Mouse (Mus musculus) heart, postnatal 0 days (tissue): ENCODE measurements around the gene Txndc8. TPM values are rescaled to one million over a fixed set of nuclear protein-coding genes. Genes with fewer than 3 reads are reported as not detected.

Experiments used
- ATAC-seq: fragments of 200-750 bp; cut with Nextera tagmentation; 2 replicates; pipeline ENCODE4 v1.8.0; 2017; ENCODE audit warnings: low read depth, moderate number of reproducible peaks, moderate library complexity; ENCODE audit not compliant: insufficient read depth
- DNase-seq: peaks from one replicate; pipeline ENCODE4 v3.0.0-alpha.2; 2016; ENCODE audit warnings: low spot score
- H3K27ac ChIP-seq: fragments of 300-500 bp; sonication (generic); 2 replicates; pipeline ENCODE4 v1.5.1; 2014; ENCODE audit warnings: low read depth, mild to moderate bottlenecking
- H3K27me3 ChIP-seq: fragments of 300-500 bp; sonication (generic); 2 replicates; pipeline ENCODE4 v1.6.1; 2014; ENCODE audit warnings: low read length, mixed read lengths; ENCODE audit not compliant: control insufficient read depth, insufficient read depth
- H3K36me3 ChIP-seq: fragments of 300-500 bp; sonication (generic); replicated peaks from 2 replicates; pipeline ENCODE4 v1.6.1; 2014; ENCODE audit warnings: low read length, mixed read lengths; ENCODE audit not compliant: control insufficient read depth, insufficient read depth
- H3K4me1 ChIP-seq: fragments of 300-500 bp; sonication (generic); 2 replicates; pipeline ENCODE4 v1.6.1; 2014; ENCODE audit warnings: antibody characterized with exemption; ENCODE audit not compliant: control insufficient read depth, insufficient read depth
- H3K4me2 ChIP-seq: fragments of 300-500 bp; sonication (generic); 2 replicates; pipeline ENCODE4 v1.6.1; 2014; ENCODE audit warnings: low read depth, mild to moderate bottlenecking, low read length, moderate library complexity
- H3K4me3 ChIP-seq: fragments of 300-500 bp; sonication (generic); 2 replicates; pipeline ENCODE4 v1.5.1; 2014; ENCODE audit warnings: low read depth, low read length
- H3K9ac ChIP-seq: fragments of 300-500 bp; sonication (generic); replicated peaks from 2 replicates; pipeline ENCODE4 v1.6.1; 2014; ENCODE audit warnings: low read depth, low read length, mixed read lengths
- H3K9me3 ChIP-seq: fragments of 300-500 bp; sonication (generic); replicated peaks from 2 replicates; pipeline ENCODE4 v1.6.1; 2016; ENCODE audit warnings: low read length; ENCODE audit not compliant: control insufficient read depth
- CTCF ChIP-seq: IDR thresholded peaks from 2 replicates; pipeline ENCODE4 v1.5.1; 2016; ENCODE audit warnings: antibody characterized with exemption, control low read depth, low read depth
- EP300 ChIP-seq: IDR thresholded peaks from 2 replicates; pipeline ENCODE4 v1.6.1; 2016; ENCODE audit warnings: antibody characterized with exemption, low read depth
- WGBS: fragments of 180-500 bp; shearing (Covaris S2); extraction: QIAGEN DNeasy Blood & Tissue Kit; methylation state at CpG from one replicate; pipeline ENCODE4 v1.1.7; 2014; 5-methylcytosine and 5-hydroxymethylcytosine counted together
- polyA plus RNA-seq: library from polyadenylated mRNA; unstranded; fragments of >200 nt; fragmentation: Nextera tagmentation; extraction: Ambion mirVana; gene quantifications from 2 replicates; pipeline ENCODE4 v1.2.1, GENCODE M21; 2015
- total RNA-seq: library from RNA; depleted of rRNA; stranded (reverse); fragments of >200 nt; gene quantifications from 2 replicates; pipeline ENCODE4 v1.2.3, GENCODE M21; 2014; ENCODE audit warnings: low replicate concordance

Txndc8 gene
- total and polyA plus RNA-seq, 2 experiments from 2014 or later: not detected

GRCm38 (mm10) chr4:57956029-57956960, 52.6 kb downstream of the Txndc8 start, which contains the start of gene Txn1:
Gene Txn1, minus strand, starts transcription at chr4:57956411.
- H3K4me3 ChIP-seq: peak within 1 kb of the TSS; percentile 87
- no peaks in the 10 kb centered on the region for H3K9me3 ChIP-seq
- TF ChIP-seq EP300 (peak; percentile 80; the same call in 1 of the 2 replicates), CTCF (no peak)
- WGBS: under 1% methylated on average over 71 of the region's 71 CpGs
- peaks cover 6% of the 10 kb centered on the region for H3K36me3 ChIP-seq
- peak within 1 kb of the TSS; percentile 82 for H3K9ac ChIP-seq
- ATAC-seq (peak; percentile 98), DNase-seq (peak; percentile 99)
- peaks cover 18% of the 10 kb centered on the region for H3K4me1 ChIP-seq
- no peaks in the 10 kb centered on the region for H3K27me3 ChIP-seq
- H3K4me2 ChIP-seq: peak within 1 kb of the TSS; percentile 83
- peak within 1 kb of the TSS; percentile 90 for H3K27ac ChIP-seq

- H3K9ac ChIP-seq: peak overlapping the region; percentile 82
- ATAC-seq: no peak
- peak overlapping the region; percentile 90 for H3K27ac ChIP-seq
- H3K4me2 ChIP-seq: peak overlapping the region; percentile 83
- H3K4me1 ChIP-seq: peaks cover 18% of the 10 kb centered on the region
- peaks cover 13% of the 10 kb centered on the region for H3K36me3 ChIP-seq
- H3K27me3 ChIP-seq: no peaks in the 10 kb centered on the region
- peak; percentile 44 for DNase-seq
- peak overlapping the region; percentile 87 for H3K4me3 ChIP-seq
- under 1% methylated on average over 25 of the region's 25 CpGs for WGBS
- TF ChIP-seq EP300 (no peak; the same call in 1 of the 2 replicates), CTCF (no peak)
- no peaks in the 10 kb centered on the region for H3K9me3 ChIP-seq
These were observed 53.4 kb downstream of the Txndc8 start for GRCm38 (mm10) chr4:57955544-57955958.

- DNase-seq (no peak), ATAC-seq (no peak)
- Histone ChIP-seq H3K4me2 (peak overlapping the region; percentile 83), H3K9me3 (no peaks in the 10 kb centered on the region), H3K4me1 (peaks cover 18% of the 10 kb centered on the region), H3K36me3 (peaks cover 19% of the 10 kb centered on the region), H3K4me3 (peak overlapping the region; percentile 87), H3K27me3 (no peaks in the 10 kb centered on the region), H3K27ac (peak overlapping the region; percentile 90), H3K9ac (peak overlapping the region; percentile 82; the same call in 1 of the 2 replicates)
- WGBS: 69% methylated on average over 8 of the region's 8 CpGs
- TF ChIP-seq CTCF (no peak), EP300 (no peak)
These were observed 53.9 kb downstream of the Txndc8 start for GRCm38 (mm10) chr4:57954991-57955390.

GRCm38 (mm10) chr4:57954580-57954979, 54.3 kb downstream of the Txndc8 start:
- no peak for TF ChIP-seq CTCF
- TF ChIP-seq EP300: no peak
- ATAC-seq (no peak), DNase-seq (no peak)
- peaks cover 23% of the 10 kb centered on the region for H3K36me3 ChIP-seq
- H3K4me2 ChIP-seq: peak overlapping the region; percentile 83; the same call in 1 of the 2 replicates
- WGBS: 70% methylated on average over 6 of the region's 6 CpGs
- H3K4me1 ChIP-seq: peaks cover 18% of the 10 kb centered on the region
- no peaks in the 10 kb centered on the region for H3K27me3 ChIP-seq
- H3K9me3 ChIP-seq: no peaks in the 10 kb centered on the region
- no peak overlapping the region for H3K27ac ChIP-seq
- no peak overlapping the region for H3K9ac ChIP-seq
- H3K4me3 ChIP-seq: no peak overlapping the region

GRCm38 (mm10) chr4:57953796-57954195, 55.1 kb downstream of the Txndc8 start:
- TF ChIP-seq EP300 (no peak), CTCF (no peak)
- no peak for DNase-seq
- Histone ChIP-seq H3K27me3 (no peaks in the 10 kb centered on the region), H3K9me3 (no peaks in the 10 kb centered on the region), H3K9ac (no peak overlapping the region), H3K4me1 (peaks cover 18% of the 10 kb centered on the region), H3K4me3 (no peak overlapping the region), H3K27ac (no peak overlapping the region), H3K4me2 (no peak overlapping the region), H3K36me3 (peaks cover 30% of the 10 kb centered on the region)
- WGBS: 94% methylated on average over 7 of the region's 7 CpGs
- ATAC-seq: no peak
